8 mouse cellular contexts compared by ENCODE assay signal in genomic region chr2:155929531-155930442, GRCm38 (mm10). TPM values are rescaled to one million over a fixed set of nuclear protein-coding genes. Genes with fewer than 3 reads are reported as not detected.
A peak's percentile ranks its signal among the peaks of the same experiment; 100 is the strongest.
DNase-seq lines count a peak whose midpoint lies in the region; ATAC-seq lines count a peak whose summit lies in the region.

Uqcc1 (minus strand) TSS chr2:155930310.

- ATAC-seq in heart, embryonic 14.5 days (ENCODE audit: insufficient number of reproducible peaks, insufficient read depth, low FRiP score, low read depth): peak; percentile 87
- peak; percentile 91 for ATAC-seq in liver, embryonic 13.5 days (ENCODE audit: low read depth)
- ATAC-seq in stomach, embryonic 16.5 days (ENCODE audit: insufficient read depth, low FRiP score): peak; percentile 94

- H3K27ac ChIP-seq in brown adipose tissue, adult 24 weeks (replicated peaks; ENCODE audit: low read depth, low read length): peak within 1 kb of the TSS; percentile 67
- H3K27ac ChIP-seq in heart, embryonic 14.5 days (replicated peaks in 1 of 2; ENCODE audit: control insufficient read depth in 1 of 2, insufficient read depth in 1 of 2, low read depth in 2 of 2, low read length in 2 of 2): peak within 1 kb of the TSS; percentile 85 to 94
- H3K27ac ChIP-seq in liver, embryonic 13.5 days: peak within 1 kb of the TSS; percentile 81
- H3K27ac ChIP-seq in stomach, embryonic 16.5 days (ENCODE audit: low read length): peak within 1 kb of the TSS; percentile 94

- WGBS in heart, embryonic 14.5 days: under 1% methylated on average over 38 of the region's 38 CpGs
- WGBS in liver, embryonic 13.5 days (ENCODE audit: insufficient replicate concordance): under 1% methylated on average over 38 of the region's 38 CpGs
- under 1% methylated on average over 38 of the region's 38 CpGs for WGBS in stomach, embryonic 16.5 days

- no peaks in the 10 kb centered on the region for H3K9me3 ChIP-seq in heart, embryonic 14.5 days (ENCODE audit: control insufficient read depth, low read length)
- no peaks in the 10 kb centered on the region for H3K9me3 ChIP-seq in liver, embryonic 13.5 days (replicated peaks)
- H3K9me3 ChIP-seq in stomach, embryonic 16.5 days (replicated peaks; ENCODE audit: control insufficient read depth, low read length): no peaks in the 10 kb centered on the region

- no peaks in the 10 kb centered on the region for H3K36me3 ChIP-seq in heart, embryonic 14.5 days (ENCODE audit: control insufficient read depth, insufficient read depth, low read length)
- peaks cover 3% of the 10 kb centered on the region; the same call in 1 of the 2 replicates for H3K36me3 ChIP-seq in liver, embryonic 13.5 days
- H3K36me3 ChIP-seq in stomach, embryonic 16.5 days (ENCODE audit: control insufficient read depth, insufficient read depth, low read length): no peaks in the 10 kb centered on the region

- no peaks in the 10 kb centered on the region for H3K27me3 ChIP-seq in heart, embryonic 14.5 days (ENCODE audit: control insufficient read depth, insufficient read depth, low read length)
- no peaks in the 10 kb centered on the region for H3K27me3 ChIP-seq in liver, embryonic 13.5 days
- no peaks in the 10 kb centered on the region for H3K27me3 ChIP-seq in stomach, embryonic 16.5 days (ENCODE audit: control insufficient read depth, insufficient read depth, low read length)

- DNase-seq in CD4-positive, CD25-positive, alpha-beta regulatory T cell, adult 2 months (ENCODE audit: low read depth, low spot score): peak; percentile 95
- peak; percentile 77 for DNase-seq in fibroblast of lung, adult 2 months (ENCODE audit: low read depth)
- DNase-seq in kidney, postnatal 14 days: peak; percentile 95
- peak; percentile 89 for DNase-seq in liver, embryonic 13.5 days
- DNase-seq in neural tube, embryonic 10.5 days (ENCODE audit: extremely low spot score, low spot score): peak; percentile 92

- peak within 1 kb of the TSS; percentile 69 for H3K4me2 ChIP-seq in heart, embryonic 14.5 days (ENCODE audit: low read length)
- H3K4me2 ChIP-seq in liver, embryonic 13.5 days: peak within 1 kb of the TSS; percentile 80
- peak within 1 kb of the TSS; percentile 88 for H3K4me2 ChIP-seq in stomach, embryonic 16.5 days (ENCODE audit: low read depth, low read length)

- H3K4me3 ChIP-seq in brown adipose tissue, adult 24 weeks (ENCODE audit: insufficient read depth, low read depth, low read length): peak within 1 kb of the TSS; percentile 65
- H3K4me3 ChIP-seq in heart, embryonic 14.5 days (ENCODE audit: control insufficient read depth in 1 of 2, insufficient read depth in 1 of 2, low read depth in 1 of 2, low read length in 2 of 2): peak within 1 kb of the TSS; percentile 75 to 93
- H3K4me3 ChIP-seq in liver, embryonic 13.5 days (replicated peaks): peak within 1 kb of the TSS; percentile 75
- peak within 1 kb of the TSS; percentile 73 for H3K4me3 ChIP-seq in stomach, embryonic 16.5 days (replicated peaks; ENCODE audit: low read length)

- peaks cover 5% of the 10 kb centered on the region; the same call in 1 of the 2 replicates for H3K4me1 ChIP-seq in brown adipose tissue, adult 24 weeks (ENCODE audit: control insufficient read depth, insufficient read depth, insufficient read length, low read length)
- H3K4me1 ChIP-seq in heart, embryonic 14.5 days (ENCODE audit: control insufficient read depth in 2 of 2, insufficient read depth in 2 of 2, low read length in 2 of 2): peaks cover 6 to 10% of the 10 kb centered on the region in 2 experiments
- peaks cover 32% of the 10 kb centered on the region for H3K4me1 ChIP-seq in liver, embryonic 13.5 days (replicated peaks)
- peaks cover 12% of the 10 kb centered on the region for H3K4me1 ChIP-seq in stomach, embryonic 16.5 days (ENCODE audit: control insufficient read depth, insufficient read depth, low read length)

- H3K9ac ChIP-seq in heart, embryonic 14.5 days (ENCODE audit: low read length): peak within 1 kb of the TSS; percentile 80
- H3K9ac ChIP-seq in liver, embryonic 13.5 days: peak within 1 kb of the TSS; percentile 78
- H3K9ac ChIP-seq in stomach, embryonic 16.5 days (ENCODE audit: low read length): peak within 1 kb of the TSS; percentile 82

RNA-seq across cellular contexts. Expression of gene Uqcc1, which starts in this region (rescaled TPM):
- polyA plus RNA-seq in brown adipose tissue, adult 24 weeks (2012; ENCODE audit: insufficient read depth, insufficient read length, missing spikeins): 178 and 202 TPM in 2 replicates
- 110 and 116 TPM in 2 replicates for polyA plus RNA-seq in heart, embryonic 14.5 days (2014; fragmentation: Nextera tagmentation; extraction: Ambion mirVana)
- 49.5 and 52.3 TPM in 2 replicates for polyA plus RNA-seq in liver, embryonic 13.5 days (2015; fragmentation: Nextera tagmentation; extraction: Ambion mirVana)
- 66.5 and 67.1 TPM in 2 replicates for polyA plus RNA-seq in stomach, embryonic 16.5 days (2015; fragmentation: Nextera tagmentation; extraction: Ambion mirVana)

Comparison
In these comparisons a context has a peak if more than half of its experiments do, and no peak if none do; other contexts are left out.
1. Peak in every context shown above with its lines: DNase-seq, ATAC-seq, H3K4me3 ChIP-seq and H3K27ac ChIP-seq.